Mouse (Mus musculus) midbrain, embryonic 14.5 days (tissue): ENCODE data around the gene Enpp7. TPM values are rescaled to one million over a fixed set of nuclear protein-coding genes. Genes with fewer than 3 reads are reported as not detected.

Experiments used
- ATAC-seq: fragments of 200-750 bp; cut with Nextera tagmentation; 2 replicates; pipeline ENCODE4 v1.8.0; 2017; ENCODE audit warnings: moderate number of reproducible peaks, moderate library complexity; ENCODE audit not compliant: low FRiP score, low TSS enrichment
- DNase-seq: peaks from one replicate; pipeline ENCODE4 v3.0.0-alpha.2; 2015
- H3K27ac ChIP-seq: fragments of 300-500 bp; sonication (generic); replicated peaks from 2 replicates; pipeline ENCODE4 v1.5.1; 2014; ENCODE audit warnings: mild to moderate bottlenecking, low read depth, low read length, moderate library complexity
- H3K27me3 ChIP-seq: fragments of 300-500 bp; sonication (generic); 2 replicates; pipeline ENCODE4 v1.6.1; 2014; ENCODE audit warnings: low read length, control low read depth, mixed read lengths; ENCODE audit not compliant: control insufficient read depth, insufficient read depth
- H3K36me3 ChIP-seq: fragments of 300-500 bp; sonication (generic); 2 replicates; pipeline ENCODE4 v1.6.1; 2014; ENCODE audit warnings: low read length, control low read depth; ENCODE audit not compliant: control insufficient read depth, insufficient read depth
- H3K4me1 ChIP-seq: fragments of 300-500 bp; sonication (generic); 2 replicates; pipeline ENCODE4 v1.6.1; 2014; ENCODE audit warnings: mild to moderate bottlenecking, antibody characterized with exemption, low read length, control low read depth; ENCODE audit not compliant: control insufficient read depth, insufficient read depth
- H3K4me2 ChIP-seq: fragments of 300-500 bp; sonication (generic); 2 replicates; pipeline ENCODE4 v1.6.1; 2014; ENCODE audit warnings: mild to moderate bottlenecking, low read length, moderate library complexity
- H3K4me3 ChIP-seq: fragments of 300-500 bp; sonication (generic); replicated peaks from 2 replicates; pipeline ENCODE4 v1.5.1; 2014; ENCODE audit warnings: low read depth, low read length
- H3K9ac ChIP-seq: fragments of 300-500 bp; sonication (generic); replicated peaks from 2 replicates; pipeline ENCODE4 v1.6.1; 2014; ENCODE audit warnings: mild to moderate bottlenecking, low read length, moderate library complexity
- H3K9me3 ChIP-seq: fragments of 300-500 bp; sonication (generic); 2 replicates; pipeline ENCODE4 v1.6.1; 2016; ENCODE audit warnings: low read length, control low read depth, mixed read lengths; ENCODE audit not compliant: control insufficient read depth
- WGBS: fragments of 180-500 bp; shearing (Covaris S2); extraction: QIAGEN DNeasy Blood & Tissue Kit; methylation state at CpG from one replicate; pipeline ENCODE4 v1.1.7; 2014; 5-methylcytosine and 5-hydroxymethylcytosine counted together
- polyA plus RNA-seq: library from polyadenylated mRNA; unstranded; fragments of >200 nt; fragmentation: Nextera tagmentation; extraction: Ambion mirVana; gene quantifications from 2 replicates; pipeline ENCODE4 v1.2.1, GENCODE M21; 2014

The Enpp7 gene
- polyA plus RNA-seq = not detected in 2 replicates

DNA sequence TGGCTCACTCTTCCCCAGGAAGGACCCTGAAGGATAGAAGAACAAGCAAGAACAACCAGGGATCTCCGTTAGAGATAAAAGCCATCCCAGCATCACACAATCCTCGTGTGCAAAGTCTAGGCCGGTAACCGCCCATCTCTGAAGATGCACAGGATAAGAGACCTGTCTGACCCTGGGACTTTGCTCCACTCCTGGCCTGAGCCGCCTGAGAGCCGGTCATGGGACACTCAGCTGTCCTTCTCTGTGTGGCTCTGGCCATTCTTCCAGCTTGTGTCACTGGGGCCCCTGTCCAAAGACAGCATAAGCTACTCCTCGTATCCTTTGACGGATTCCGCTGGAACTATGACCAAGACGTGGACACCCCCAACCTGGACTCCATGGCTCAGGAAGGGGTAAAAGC, at the start of gene Enpp7:
Gene Enpp7, plus strand, starts transcription at position 190 of the 400 bp plus-strand sequence.
- no peak within 1 kb of the TSS for H3K4me3 ChIP-seq
- H3K27me3 ChIP-seq = no peaks in the 10 kb centered on the region
- no peak within 1 kb of the TSS for H3K9ac ChIP-seq
- H3K4me1 ChIP-seq = 0 out of 2 replicates have a peak, but pooled peaks cover 2% of the 10 kb centered on the region
- 94% methylated on average over 10 of the region's 10 CpGs for WGBS
- no peaks in the 10 kb centered on the region for H3K36me3 ChIP-seq
- ATAC-seq (no peak), DNase-seq (no peak)
- H3K9me3 ChIP-seq = no peaks in the 10 kb centered on the region
- H3K27ac ChIP-seq = no peak within 1 kb of the TSS
- H3K4me2 ChIP-seq = no peak within 1 kb of the TSS

DNA sequence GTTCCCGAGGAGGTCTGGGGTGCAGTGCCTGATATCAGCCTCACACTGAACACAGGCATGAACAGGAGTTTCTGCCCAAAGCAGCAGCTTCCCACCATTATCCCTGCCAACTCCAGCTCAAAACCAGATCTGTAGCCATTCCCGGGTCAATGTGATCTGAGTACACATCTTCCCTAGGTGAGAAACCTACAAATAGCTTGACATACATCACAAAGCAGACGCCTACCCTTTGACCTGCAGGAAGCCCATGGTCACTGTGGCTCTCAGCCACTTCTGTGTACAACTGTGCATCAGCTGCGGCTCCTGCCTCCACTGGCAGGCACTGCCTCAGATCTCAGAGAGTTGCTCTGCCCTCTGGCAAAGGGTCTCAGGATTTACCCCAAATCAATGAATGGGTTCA, 48.3 kb upstream of the Enpp7 start:
- DNase-seq (no peak), ATAC-seq (no peak)
- Histone ChIP-seq H3K9ac (no peak overlapping the region), H3K27me3 (no peaks in the 10 kb centered on the region), H3K4me3 (no peak overlapping the region), H3K9me3 (no peaks in the 10 kb centered on the region), H3K4me1 (0 out of 2 replicates have a peak, but pooled peaks cover 4% of the 10 kb centered on the region), H3K36me3 (no peaks in the 10 kb centered on the region), H3K27ac (no peak overlapping the region), H3K4me2 (no peak overlapping the region)
- WGBS = 94% methylated on average over 4 of the region's 4 CpGs

DNA sequence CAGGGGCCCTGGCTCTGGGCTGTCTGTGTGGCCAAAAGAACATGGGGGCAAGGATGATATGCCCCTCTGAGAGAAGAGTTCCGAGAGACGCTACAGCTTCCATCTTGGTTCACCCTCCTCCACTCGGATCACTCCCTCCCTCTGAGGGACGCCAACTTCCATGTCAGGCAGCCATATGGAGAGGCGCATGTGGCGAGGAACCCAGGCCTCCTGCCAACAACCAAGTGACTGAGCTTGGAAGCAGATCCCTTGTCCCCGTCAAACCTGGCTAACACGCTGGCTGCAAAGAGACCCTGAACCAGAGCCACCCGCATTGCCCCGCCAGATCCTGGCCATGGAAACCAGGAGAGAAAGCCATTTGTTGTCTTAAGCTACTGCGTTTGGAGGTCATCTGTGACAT, 47.4 kb upstream of the Enpp7 start:
- no peak overlapping the region for H3K4me2 ChIP-seq
- no peak overlapping the region for H3K27ac ChIP-seq

DNA sequence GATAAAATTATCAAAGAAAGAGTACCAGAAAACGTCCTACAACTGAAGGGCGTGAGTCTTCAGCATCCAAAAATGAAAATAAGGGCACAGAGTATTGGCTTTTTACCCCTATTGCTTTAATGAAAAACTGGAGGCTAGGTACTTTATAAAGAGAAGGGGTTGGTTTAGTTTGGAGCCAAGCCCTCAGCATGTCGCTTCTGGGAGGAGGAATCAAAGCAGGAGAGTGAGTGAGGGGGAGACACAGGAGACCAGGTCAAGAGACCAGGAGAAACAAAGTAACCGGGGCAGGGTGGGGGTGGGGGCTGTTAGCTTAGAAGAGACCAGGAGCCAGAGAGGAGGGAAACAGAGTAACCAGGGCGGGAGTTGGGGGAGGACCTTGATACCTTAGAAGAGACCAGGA, 46.7 kb upstream of the Enpp7 start:
- 42% methylated on average over 5 of the region's 5 CpGs for WGBS

More for the DNA sequence above, 47.4 kb upstream of the Enpp7 start:
- DNase-seq (peak; percentile 53), ATAC-seq (no peak)
- H3K36me3 ChIP-seq = no peaks in the 10 kb centered on the region
- H3K4me3 ChIP-seq = no peak overlapping the region
- H3K9me3 ChIP-seq = no peaks in the 10 kb centered on the region
- WGBS = 58% methylated on average over 11 of the region's 11 CpGs
- H3K27me3 ChIP-seq = no peaks in the 10 kb centered on the region
- H3K4me1 ChIP-seq = 0 out of 2 replicates have a peak, but pooled peaks cover 4% of the 10 kb centered on the region
- H3K9ac ChIP-seq = no peak overlapping the region

DNA sequence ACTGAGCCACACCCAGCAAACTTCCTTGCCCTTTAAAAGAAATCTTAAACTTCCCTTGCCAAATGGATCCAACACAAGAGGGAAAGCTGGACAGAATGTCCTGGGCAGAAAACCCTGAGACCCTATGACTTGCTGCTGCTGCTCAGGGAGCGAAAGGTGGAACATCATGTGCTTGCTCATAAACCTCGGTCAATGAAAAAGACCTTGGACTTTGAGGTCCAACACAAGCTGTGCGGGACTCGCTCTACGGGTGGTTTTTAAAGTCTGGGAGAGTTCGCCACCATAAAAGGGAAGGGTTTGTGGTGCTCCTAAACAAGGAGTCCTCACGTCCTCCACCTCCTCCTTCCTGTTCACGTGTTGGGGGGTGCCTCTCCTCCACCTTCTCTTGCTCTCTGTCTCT, 42.1 kb upstream of the Enpp7 start:
- no peaks in the 10 kb centered on the region for H3K27me3 ChIP-seq
- ATAC-seq (no peak), DNase-seq (no peak)
- no peak overlapping the region for H3K9ac ChIP-seq
- no peak overlapping the region for H3K27ac ChIP-seq
- no peak overlapping the region for H3K4me2 ChIP-seq
- no peaks in the 10 kb centered on the region for H3K9me3 ChIP-seq
- WGBS = 91% methylated on average over 8 of the region's 8 CpGs
- H3K4me3 ChIP-seq = no peak overlapping the region
- H3K4me1 ChIP-seq = 0 out of 2 replicates have a peak, but pooled peaks cover 6% of the 10 kb centered on the region
- no peaks in the 10 kb centered on the region for H3K36me3 ChIP-seq

More for the DNA sequence above, 46.7 kb upstream of the Enpp7 start:
- no peaks in the 10 kb centered on the region for H3K9me3 ChIP-seq
- H3K27ac ChIP-seq = no peak overlapping the region
- 0 out of 2 replicates have a peak, but pooled peaks cover 4% of the 10 kb centered on the region for H3K4me1 ChIP-seq
- no peak overlapping the region for H3K4me3 ChIP-seq
- DNase-seq (no peak), ATAC-seq (no peak)
- H3K4me2 ChIP-seq = no peak overlapping the region
- H3K27me3 ChIP-seq = no peaks in the 10 kb centered on the region
- H3K9ac ChIP-seq = no peak overlapping the region
- no peaks in the 10 kb centered on the region for H3K36me3 ChIP-seq

DNA sequence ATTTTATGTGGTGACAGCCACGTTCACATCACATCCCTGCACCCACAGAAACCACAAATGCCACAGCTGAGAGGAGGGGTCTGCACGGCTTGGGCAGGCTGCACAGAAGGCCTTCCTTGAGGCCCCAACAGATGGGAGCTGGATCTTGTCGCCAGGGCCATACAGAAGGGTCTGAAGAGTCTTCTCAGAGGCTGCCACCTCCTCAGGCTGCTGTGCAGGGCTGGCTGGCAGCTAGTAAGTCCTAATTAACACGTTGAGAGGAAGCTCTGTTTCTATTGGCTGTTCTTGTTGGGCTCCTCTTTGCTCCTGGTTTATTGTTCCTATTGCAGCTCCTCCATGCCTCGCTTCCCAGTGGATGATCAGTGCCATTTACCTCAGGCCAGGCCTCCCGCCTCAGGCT, 33.0 kb upstream of the Enpp7 start:
- WGBS = 41% methylated on average over 6 of the region's 6 CpGs

DNA sequence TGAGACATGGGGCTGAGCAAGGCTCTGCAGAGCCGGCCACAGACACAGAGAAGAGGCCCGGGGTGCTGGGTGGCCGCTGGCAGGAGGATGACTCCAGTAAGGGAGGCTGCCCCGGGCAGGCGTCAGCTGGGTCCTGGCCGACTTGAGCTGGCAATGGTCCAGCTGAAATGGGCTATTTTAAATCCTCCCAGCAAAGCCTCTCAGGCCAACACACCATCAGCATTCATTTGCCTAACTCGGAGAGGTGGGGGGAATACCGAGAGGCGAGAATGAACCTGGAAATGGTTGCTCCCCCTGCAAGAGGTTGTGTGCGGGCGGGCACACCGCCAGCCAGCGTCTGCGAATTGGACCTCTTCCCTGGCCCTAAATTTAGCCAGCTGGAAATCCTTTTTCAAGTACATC, 30.9 kb upstream of the Enpp7 start:
- peak; percentile 76 for DNase-seq
- peaks cover 39% of the 10 kb centered on the region for H3K4me1 ChIP-seq
- 40% methylated on average over 14 of the region's 14 CpGs for WGBS
- ATAC-seq = peak; percentile 47
- no peaks in the 10 kb centered on the region for H3K27me3 ChIP-seq
- peak overlapping the region; percentile 55 for H3K27ac ChIP-seq
- no peaks in the 10 kb centered on the region for H3K9me3 ChIP-seq
- H3K4me3 ChIP-seq = no peak overlapping the region
- H3K9ac ChIP-seq = no peak overlapping the region
- H3K4me2 ChIP-seq = 0 out of 2 replicates have a peak overlapping the region, but pooled peaks have one; percentile 1
- H3K36me3 ChIP-seq = no peaks in the 10 kb centered on the region

More for the DNA sequence above, 33.0 kb upstream of the Enpp7 start:
- Histone ChIP-seq H3K27ac (no peak overlapping the region), H3K27me3 (no peaks in the 10 kb centered on the region), H3K4me1 (peaks cover 29% of the 10 kb centered on the region), H3K4me3 (no peak overlapping the region), H3K9ac (0 out of 2 replicates have a peak overlapping the region, but pooled peaks have one; percentile 9), H3K9me3 (no peaks in the 10 kb centered on the region), H3K4me2 (no peak overlapping the region), H3K36me3 (no peaks in the 10 kb centered on the region)
- DNase-seq (no peak), ATAC-seq (no peak)

DNA sequence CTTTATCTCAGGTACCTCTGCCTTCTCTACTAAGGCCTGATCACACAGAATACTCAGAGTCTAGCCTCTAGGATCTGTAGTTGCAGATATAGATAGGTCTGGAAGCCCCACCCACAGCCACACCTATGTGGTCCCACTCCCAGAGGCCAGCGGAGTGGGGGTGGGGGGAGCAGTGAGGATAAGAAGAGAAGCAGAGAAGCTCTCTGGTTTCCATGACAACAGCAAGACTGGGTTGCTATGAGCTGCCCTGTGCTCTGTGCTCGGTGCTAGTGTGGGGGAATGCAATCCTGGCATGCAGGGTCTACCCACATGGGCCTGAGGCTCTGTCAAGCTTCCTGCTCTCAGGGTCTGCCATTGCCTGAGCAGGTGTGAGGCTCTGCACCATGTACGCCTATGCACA, 27.3 kb upstream of the Enpp7 start:
- DNase-seq = peak; percentile 71
- no peaks in the 10 kb centered on the region for H3K9me3 ChIP-seq
- WGBS = 29% methylated on average over 3 of the region's 3 CpGs
- H3K36me3 ChIP-seq = no peaks in the 10 kb centered on the region
- no peak overlapping the region for H3K4me2 ChIP-seq
- 0 out of 2 replicates have a peak overlapping the region, but pooled peaks have one; percentile 13 for H3K27ac ChIP-seq
- ATAC-seq = 0 out of 2 replicates have a peak, but pooled peaks have one; percentile 34
- H3K4me1 ChIP-seq = peaks cover 33% of the 10 kb centered on the region
- no peak overlapping the region for H3K9ac ChIP-seq
- no peak overlapping the region for H3K4me3 ChIP-seq
- H3K27me3 ChIP-seq = no peaks in the 10 kb centered on the region

DNA sequence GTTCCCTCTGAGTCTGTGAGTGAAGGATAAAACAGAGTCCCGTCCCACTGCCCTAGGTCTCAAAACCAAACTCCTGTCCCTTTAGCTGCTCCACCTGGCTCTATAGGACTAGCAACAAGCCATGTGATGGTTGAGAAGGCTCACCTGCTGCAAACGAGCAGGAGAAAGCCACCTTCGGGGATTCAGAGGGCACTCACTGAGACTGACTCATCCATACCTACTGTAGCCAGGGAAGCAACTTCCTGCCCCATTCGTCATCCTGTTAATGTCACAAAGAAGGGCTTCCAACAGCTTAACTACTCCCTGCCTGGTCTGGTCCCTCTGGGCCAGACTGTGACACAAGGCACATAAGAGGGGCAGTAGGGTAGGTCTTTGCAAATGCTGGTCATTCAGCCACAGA, 25.5 kb upstream of the Enpp7 start:
- Histone ChIP-seq H3K4me1 (peaks cover 24% of the 10 kb centered on the region), H3K9me3 (no peaks in the 10 kb centered on the region), H3K36me3 (no peaks in the 10 kb centered on the region), H3K27me3 (no peaks in the 10 kb centered on the region), H3K27ac (no peak overlapping the region), H3K9ac (no peak overlapping the region), H3K4me2 (no peak overlapping the region), H3K4me3 (no peak overlapping the region)
- DNase-seq (no peak), ATAC-seq (no peak)
- 74% methylated on average over 4 of the region's 4 CpGs for WGBS
